Mouse (Mus musculus): ENCODE measurements around the gene Tex38. TPM values are rescaled to one million over a fixed set of nuclear protein-coding genes. Genes with fewer than 3 reads are reported as not detected.

The Tex38 gene
- polyA plus RNA-seq, 1 experiment = 0.43 TPM

DNA sequence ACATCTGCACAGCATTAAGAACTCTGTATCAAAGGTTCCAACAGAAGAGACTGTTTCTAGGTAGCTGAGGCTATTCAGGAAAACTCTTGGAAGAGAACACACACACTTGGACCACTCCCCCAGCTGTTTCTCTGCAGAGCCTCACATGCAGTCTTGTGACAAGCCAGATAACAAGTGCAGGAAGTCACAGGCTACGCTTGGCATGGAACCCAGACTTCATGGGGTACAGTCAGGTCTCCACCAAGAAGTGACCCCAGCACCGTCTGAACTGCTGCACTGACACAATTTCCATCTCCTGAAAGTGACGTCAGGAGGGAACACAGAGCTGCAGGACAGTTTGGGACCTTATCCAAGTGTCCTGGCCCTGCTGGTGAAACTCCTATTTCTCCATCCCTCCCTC, 41.1 kb upstream of the Tex38 start:
- Histone ChIP-seq H3K27me3 (ENCODE audit: control insufficient read depth, insufficient read depth, low read length) (no peaks in the 10 kb centered on the region), H3K4me1 (ENCODE audit: control insufficient read depth, insufficient read depth, low read length) (no peaks in the 10 kb centered on the region), H3K27ac (ENCODE audit: insufficient read depth, low read length) (no peak overlapping the region), H3K4me3 (replicated peaks; ENCODE audit: insufficient read depth, low read depth, low read length) (no peak overlapping the region)
- 38% methylated on average over 3 of the region's 3 CpGs for WGBS
- no peak for TF ChIP-seq CTCF (IDR thresholded peaks at IDR 0.05; ENCODE audit: borderline replicate concordance, insufficient read depth, low read depth, low read length)
- TF ChIP-seq POLR2A (IDR thresholded peaks at IDR 0.05; ENCODE audit: borderline replicate concordance, insufficient read depth, low read length) = no peak
- DNase-seq = no peak

DNA sequence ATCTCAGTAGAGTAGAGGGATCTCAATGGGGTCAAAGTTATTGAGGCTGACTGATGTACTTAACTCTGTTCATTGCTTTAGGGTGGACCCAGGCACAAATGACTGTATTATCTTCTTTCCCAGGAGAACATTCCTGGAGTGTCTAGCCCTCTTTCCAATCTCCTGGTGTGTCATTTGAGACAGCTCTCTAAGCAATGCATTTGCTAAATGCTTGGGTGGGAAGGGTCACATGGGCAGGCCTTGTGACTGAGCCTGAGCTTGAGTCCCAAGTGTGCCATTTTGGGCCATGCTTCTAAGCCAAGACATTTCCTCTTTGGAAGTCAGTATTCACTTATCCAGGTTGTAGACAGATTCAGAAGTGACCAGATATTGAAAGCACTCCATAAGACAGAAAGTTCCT, 40.6 kb upstream of the Tex38 start:
- peak in 1 of 2 experiments; percentile 0 for DNase-seq
- no peaks in the 10 kb centered on the region for H3K4me1 ChIP-seq (ENCODE audit: control insufficient read depth, insufficient read depth, low read length)
- no peak overlapping the region for H3K27ac ChIP-seq (ENCODE audit: insufficient read depth, low read length)
- H3K4me3 ChIP-seq (replicated peaks; ENCODE audit: insufficient read depth, low read depth, low read length) = no peak overlapping the region
- no peaks in the 10 kb centered on the region for H3K27me3 ChIP-seq (ENCODE audit: control insufficient read depth, insufficient read depth, low read length)
- TF ChIP-seq CTCF (IDR thresholded peaks at IDR 0.05; ENCODE audit: borderline replicate concordance, insufficient read depth, low read depth, low read length) (no peak), POLR2A (IDR thresholded peaks at IDR 0.05; ENCODE audit: borderline replicate concordance, insufficient read depth, low read length) (no peak)

DNA sequence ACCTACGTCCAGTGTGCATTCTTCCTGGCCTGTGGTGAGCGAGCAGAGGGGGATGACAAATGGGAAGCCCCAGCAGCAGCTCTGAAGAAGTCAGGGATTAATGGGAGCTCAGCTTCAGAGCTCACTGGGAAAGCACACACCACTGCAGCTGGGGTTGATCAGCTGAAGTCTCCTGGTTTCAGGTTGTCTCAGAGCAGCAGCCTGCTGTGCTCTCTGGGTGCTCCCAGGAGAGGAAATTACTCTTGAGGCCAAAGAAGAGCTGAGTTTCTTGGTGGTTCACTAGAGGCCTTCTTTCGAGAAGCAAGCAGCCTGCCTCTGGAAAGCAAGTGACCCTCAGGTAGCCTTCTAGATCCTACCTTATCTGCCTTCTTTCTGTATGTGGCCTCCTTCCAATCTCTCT, 40.1 kb upstream of the Tex38 start:
- TF ChIP-seq POLR2A (IDR thresholded peaks at IDR 0.05; ENCODE audit: borderline replicate concordance, insufficient read depth, low read length) (no peak), CTCF (IDR thresholded peaks at IDR 0.05; ENCODE audit: borderline replicate concordance, insufficient read depth, low read depth, low read length) (no peak)
- 84% methylated on average over 3 of the region's 3 CpGs for WGBS
- H3K4me3 ChIP-seq (replicated peaks; ENCODE audit: insufficient read depth, low read depth, low read length) = no peak overlapping the region

DNA sequence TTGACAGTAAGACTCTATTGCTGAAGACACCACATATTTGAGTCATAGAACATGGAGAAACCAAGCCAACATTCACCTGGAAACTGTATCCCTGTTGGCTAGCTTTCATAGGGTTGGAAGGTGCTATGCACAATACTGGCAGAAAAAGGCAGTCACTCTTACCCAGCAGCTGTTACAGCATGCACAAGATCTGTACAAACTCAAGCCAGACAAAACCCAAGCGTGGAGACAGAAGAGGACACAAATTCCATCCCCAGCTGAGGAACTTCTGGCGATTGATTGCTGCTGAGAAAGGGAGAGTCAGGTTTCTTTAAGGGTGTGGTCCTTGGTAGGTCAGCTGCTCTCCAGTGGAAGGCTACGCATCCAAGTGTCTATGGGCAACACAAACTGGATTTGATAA, 39.4 kb upstream of the Tex38 start:
- Histone ChIP-seq H3K4me1 (ENCODE audit: control insufficient read depth, insufficient read depth, low read length) (no peaks in the 10 kb centered on the region), H3K4me3 (replicated peaks; ENCODE audit: insufficient read depth, low read depth, low read length) (no peak overlapping the region), H3K27me3 (ENCODE audit: control insufficient read depth, insufficient read depth, low read length) (no peaks in the 10 kb centered on the region), H3K27ac (ENCODE audit: insufficient read depth, low read length) (no peak overlapping the region)
- TF ChIP-seq CTCF (IDR thresholded peaks at IDR 0.05; ENCODE audit: borderline replicate concordance, insufficient read depth, low read depth, low read length) = no peak
- 77% methylated on average over 3 of the region's 3 CpGs for WGBS
- no peak for DNase-seq

More for the DNA sequence above, 40.1 kb upstream of the Tex38 start:
- no peaks in the 10 kb centered on the region for H3K4me1 ChIP-seq (ENCODE audit: control insufficient read depth, insufficient read depth, low read length)
- H3K27ac ChIP-seq (ENCODE audit: insufficient read depth, low read length) = no peak overlapping the region
- DNase-seq = no peak
- H3K27me3 ChIP-seq (ENCODE audit: control insufficient read depth, insufficient read depth, low read length) = no peaks in the 10 kb centered on the region

DNA sequence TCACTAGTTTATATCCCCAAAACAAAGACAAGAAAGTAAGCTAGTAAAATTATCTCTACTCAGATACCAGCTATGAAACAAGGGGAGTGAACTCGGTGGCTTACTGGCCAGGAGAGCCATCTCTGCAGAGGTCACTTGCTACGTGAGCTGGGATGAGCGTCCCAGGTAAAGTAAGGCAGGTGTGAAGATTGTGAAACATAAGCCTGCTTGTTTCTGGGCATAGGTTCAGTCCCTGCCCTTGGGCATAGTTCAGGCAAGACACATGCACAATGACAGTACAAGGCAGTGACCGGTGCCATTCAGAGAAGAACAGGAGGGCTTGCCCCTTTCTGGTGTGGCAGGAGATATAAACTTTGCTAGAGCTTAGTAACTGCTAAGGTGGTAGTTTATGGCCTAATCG, 34.8 kb upstream of the Tex38 start:
- no peak for DNase-seq
- Histone ChIP-seq H3K27me3 (ENCODE audit: control insufficient read depth, insufficient read depth, low read length) (no peaks in the 10 kb centered on the region), H3K4me1 (ENCODE audit: control insufficient read depth, insufficient read depth, low read length) (no peaks in the 10 kb centered on the region), H3K4me3 (replicated peaks; ENCODE audit: insufficient read depth, low read depth, low read length) (no peak overlapping the region), H3K27ac (ENCODE audit: insufficient read depth, low read length) (no peak overlapping the region)
- no peak for TF ChIP-seq CTCF (IDR thresholded peaks at IDR 0.05; ENCODE audit: borderline replicate concordance, insufficient read depth, low read depth, low read length)
- no peak for TF ChIP-seq POLR2A (IDR thresholded peaks at IDR 0.05; ENCODE audit: borderline replicate concordance, insufficient read depth, low read length)
- WGBS = 94% methylated on average over 5 of the region's 5 CpGs

DNA sequence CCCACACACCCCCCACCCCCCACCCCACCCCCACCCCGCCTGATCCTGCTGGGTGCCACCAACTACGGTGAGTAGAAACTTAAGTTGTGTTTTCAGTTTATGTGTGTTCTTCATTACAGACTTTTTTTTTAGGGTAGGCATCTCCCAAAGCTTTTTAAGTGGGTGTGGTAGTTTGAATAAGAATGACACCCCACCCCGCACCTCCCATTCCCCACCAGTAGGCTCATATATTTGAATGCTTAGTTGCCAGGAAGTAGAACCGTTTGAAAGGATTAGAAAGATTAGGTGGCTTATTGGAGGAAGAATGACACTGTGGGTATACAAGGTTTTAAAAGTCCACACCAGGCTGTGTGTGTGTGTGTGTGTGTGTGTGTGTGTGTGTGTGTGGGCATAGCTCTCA, 31.5 kb upstream of the Tex38 start:
- Histone ChIP-seq H3K27me3 (ENCODE audit: control insufficient read depth, insufficient read depth, low read length) (no peaks in the 10 kb centered on the region), H3K4me1 (ENCODE audit: control insufficient read depth, insufficient read depth, low read length) (no peaks in the 10 kb centered on the region), H3K4me3 (replicated peaks; ENCODE audit: insufficient read depth, low read depth, low read length) (no peak overlapping the region), H3K27ac (ENCODE audit: insufficient read depth, low read length) (no peak overlapping the region)
- TF ChIP-seq POLR2A (IDR thresholded peaks at IDR 0.05; ENCODE audit: borderline replicate concordance, insufficient read depth, low read length) (no peak), CTCF (IDR thresholded peaks at IDR 0.05; ENCODE audit: borderline replicate concordance, insufficient read depth, low read depth, low read length) (no peak)
- 87% methylated on average over 4 of the region's 4 CpGs for WGBS
- DNase-seq = no peak

DNA sequence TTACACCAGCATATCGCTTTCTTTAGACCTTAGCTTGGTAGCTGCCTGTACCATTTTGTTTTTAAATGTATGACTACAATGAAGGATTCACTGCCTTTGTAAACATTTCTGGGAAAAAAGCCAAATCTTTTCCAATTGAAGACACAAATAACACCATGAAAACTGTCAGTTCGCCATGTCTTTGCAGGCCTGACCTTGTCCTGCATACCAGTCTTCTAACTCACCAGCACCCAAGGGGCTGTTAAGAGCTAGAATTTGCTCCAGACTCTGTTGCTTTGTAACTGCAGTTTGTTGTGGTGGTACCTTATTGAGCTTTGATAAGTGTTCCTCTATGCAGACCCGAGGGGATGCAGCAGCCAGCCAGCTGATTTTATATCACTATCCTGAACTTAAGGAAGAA, 19.2 kb upstream of the Tex38 start:
- Histone ChIP-seq H3K27ac (ENCODE audit: insufficient read depth, low read length) (no peak overlapping the region), H3K4me3 (replicated peaks; ENCODE audit: insufficient read depth, low read depth, low read length) (no peak overlapping the region), H3K27me3 (ENCODE audit: control insufficient read depth, insufficient read depth, low read length) (no peaks in the 10 kb centered on the region), H3K4me1 (ENCODE audit: control insufficient read depth, insufficient read depth, low read length) (no peaks in the 10 kb centered on the region)
- WGBS = 28% methylated on average over 3 of the region's 3 CpGs
- DNase-seq = no peak
- TF ChIP-seq CTCF (IDR thresholded peaks at IDR 0.05; ENCODE audit: borderline replicate concordance, insufficient read depth, low read depth, low read length) (no peak), POLR2A (IDR thresholded peaks at IDR 0.05; ENCODE audit: borderline replicate concordance, insufficient read depth, low read length) (no peak)

DNA sequence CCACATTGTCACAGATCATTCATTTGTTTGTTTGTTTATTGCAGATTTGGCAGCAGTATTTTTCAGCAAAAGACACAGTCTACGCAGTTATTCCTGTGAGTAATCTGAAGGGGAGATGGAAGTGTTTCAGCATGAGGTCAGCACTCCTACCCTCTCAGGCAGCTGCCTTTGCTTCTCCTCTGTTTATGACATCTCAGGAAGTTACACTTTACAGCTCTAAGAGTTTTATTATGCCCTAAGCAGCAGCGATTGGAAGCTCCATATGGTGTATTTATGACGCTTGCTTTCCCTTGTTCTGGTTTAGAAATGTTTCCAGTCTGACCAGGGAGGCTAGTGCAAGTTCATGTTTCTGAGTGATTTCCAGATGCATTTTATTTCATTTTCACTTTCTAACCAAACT, 14.5 kb upstream of the Tex38 start:
- H3K27ac ChIP-seq (ENCODE audit: insufficient read depth, low read length) = no peak overlapping the region
- 96% methylated on average over 3 of the region's 3 CpGs for WGBS
- H3K27me3 ChIP-seq (ENCODE audit: control insufficient read depth, insufficient read depth, low read length) = no peaks in the 10 kb centered on the region
- TF ChIP-seq CTCF (IDR thresholded peaks at IDR 0.05; ENCODE audit: borderline replicate concordance, insufficient read depth, low read depth, low read length) = no peak
- H3K4me1 ChIP-seq (ENCODE audit: control insufficient read depth, insufficient read depth, low read length) = no peaks in the 10 kb centered on the region
- no peak overlapping the region for H3K4me3 ChIP-seq (replicated peaks; ENCODE audit: insufficient read depth, low read depth, low read length)
- no peak for DNase-seq

DNA sequence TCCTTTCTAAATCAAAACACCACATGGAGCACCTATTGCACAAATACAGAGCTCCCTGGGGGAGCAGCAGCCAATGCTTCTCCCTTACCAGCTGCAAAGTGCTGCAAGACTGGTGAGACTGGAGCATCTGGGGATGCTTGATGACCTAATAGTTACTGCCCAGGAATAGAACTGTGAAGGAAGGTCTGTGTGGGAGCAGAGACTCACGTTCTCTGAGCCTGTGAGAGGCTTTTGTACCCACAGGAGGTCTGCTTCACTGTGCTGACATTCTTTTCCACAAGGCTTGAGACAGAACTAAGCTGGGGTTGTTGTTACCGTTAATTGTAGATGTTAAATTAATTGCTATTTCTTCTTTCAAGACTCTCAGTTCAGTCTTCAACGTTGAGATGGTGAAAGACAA, 10.0 kb upstream of the Tex38 start:
- TF ChIP-seq POLR2A (IDR thresholded peaks at IDR 0.05; ENCODE audit: borderline replicate concordance, insufficient read depth, low read length) (no peak), CTCF (IDR thresholded peaks at IDR 0.05; ENCODE audit: borderline replicate concordance, insufficient read depth, low read depth, low read length) (no peak)
- no peak overlapping the region for H3K4me3 ChIP-seq (replicated peaks; ENCODE audit: insufficient read depth, low read depth, low read length)
- DNase-seq = no peak
- H3K27ac ChIP-seq (ENCODE audit: insufficient read depth, low read length) = no peak overlapping the region
- 74% methylated on average over 3 of the region's 3 CpGs for WGBS
- no peaks in the 10 kb centered on the region for H3K4me1 ChIP-seq (ENCODE audit: control insufficient read depth, insufficient read depth, low read length)
- H3K27me3 ChIP-seq (ENCODE audit: control insufficient read depth, insufficient read depth, low read length) = no peaks in the 10 kb centered on the region

Data from cerebellum, adult 2 months (tissue).